Mouse (Mus musculus) B cell, adult 62 days (primary cell): ENCODE data around the gene Got1. TPM values are rescaled to one million over a fixed set of nuclear protein-coding genes. Genes with fewer than 3 reads are reported as not detected.

ENCODE experiments used
- total RNA-seq: library from RNA; stranded (reverse); gene quantifications from 4 replicates; pipeline ENCODE4 v1.2.4, GENCODE M21; 2023

Gene Got1
- 89.2 to 108 TPM (median 96.8 TPM) in 4 replicates for total RNA-seq

GRCm38 (mm10) chr19:43524187-43525103, at the start of gene Got1:
TSS of gene Got1 (minus strand) at chr19:43524605.

Other genes starting within 250 kb of the Got1 start
- gene Hpse2, start 136.2 kb downstream of the Got1 start, total RNA-seq = not detected in 4 replicates
- gene Cnnm1, start 84.2 kb downstream of the Got1 start, total RNA-seq = not detected in 4 replicates
- gene Nkx2-3, start 87.7 kb upstream of the Got1 start, total RNA-seq = not detected in 4 replicates
- 66.7 to 88.1 TPM (median 74.7 TPM) in 4 replicates for gene Slc25a28, start 150.3 kb upstream of the Got1 start, total RNA-seq
- gene Entpd7, start 165.1 kb upstream of the Got1 start, total RNA-seq = 17.6 to 23.5 TPM (median 21.2 TPM) in 4 replicates
- gene Cutc, start 228.4 kb upstream of the Got1 start, total RNA-seq = 12.0 to 18.0 TPM (median 16.2 TPM) in 4 replicates
- 12.4 to 14.0 TPM (median 13.8 TPM) in 4 replicates for gene Cox15, start 228.4 kb upstream of the Got1 start, total RNA-seq